Mouse (Mus musculus) stomach, postnatal 0 days (tissue): ENCODE data around the gene Prrx2.

Experiments used
- CTCF ChIP-seq: IDR thresholded peaks from 2 replicates; pipeline ENCODE4 v1.5.1; 2016; ENCODE audit warnings: antibody characterized with exemption, low read depth, mild to moderate bottlenecking, moderate library complexity
- EP300 ChIP-seq: optimal IDR thresholded peaks from 2 replicates; pipeline ENCODE3; 2016; ENCODE audit warnings: antibody characterized with exemption

DNA sequence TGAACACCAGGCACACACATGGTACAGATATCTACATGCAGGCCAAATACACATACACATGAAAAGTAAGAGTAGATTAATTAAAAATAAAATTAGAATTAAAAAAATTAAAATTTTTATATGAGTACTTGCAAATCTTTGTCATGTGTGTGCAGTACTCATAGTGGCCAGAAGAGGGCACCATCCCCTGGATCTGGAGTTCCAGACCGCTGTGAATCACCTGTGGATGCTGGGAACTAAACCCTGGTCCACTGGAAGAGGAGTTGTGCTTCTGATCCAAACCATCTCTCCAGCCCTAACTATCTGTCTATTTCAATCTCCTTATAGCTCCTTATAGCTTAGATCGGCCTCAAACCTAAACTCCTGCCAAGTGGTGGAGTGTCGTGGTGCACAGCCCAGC, 13.7 kb upstream of the Prrx2 start:
- peak; percentile 52 for TF ChIP-seq CTCF
- no peak for TF ChIP-seq EP300
